In genomic region chr10:117862014-117862580, GRCm38 (mm10) we compare ENCODE assay signal across 13 mouse cellular contexts. TPM values are rescaled to one million over a fixed set of nuclear protein-coding genes. Genes with fewer than 3 reads are reported as not detected.
A peak's percentile ranks its signal among the peaks of the same experiment; 100 is the strongest.
DNase-seq lines count a peak whose midpoint lies in the region; ATAC-seq and TF ChIP-seq lines count a peak whose summit lies in the region.
"Had no signal": no experiment of that assay in that cellular context is flagged by ENCODE, and none has a peak within 500 bp of the region (broad histone marks: within the 10 kb centered on the region; RNA-seq: fewer than 3 reads in every experiment).

No protein-coding gene starts in this region.

- intact Hi-C loops in left cerebral cortex, postnatal 36 days (cut with DNase I), result no loop called here

- H3K27ac ChIP-seq in kidney, postnatal 0 days, result no peak overlapping the region
- H3K27ac ChIP-seq in intestine, embryonic 16.5 days (ENCODE audit: low read length), result no peak overlapping the region
- no peak overlapping the region for H3K27ac ChIP-seq in forebrain, postnatal 0 days (ENCODE audit: low read depth, low read length)
- H3K27ac ChIP-seq: liver, embryonic 14.5 days had no signal

- H3K4me2 ChIP-seq in kidney, postnatal 0 days (ENCODE audit: low read length), result no peak overlapping the region
- no peak overlapping the region for H3K4me2 ChIP-seq in intestine, embryonic 16.5 days (ENCODE audit: low read depth, low read length)
- no peak overlapping the region for H3K4me2 ChIP-seq in forebrain, postnatal 0 days (ENCODE audit: low read depth)

- TF ChIP-seq CTCF in kidney, postnatal 0 days (IDR thresholded peaks at IDR 0.05; ENCODE audit: low read depth), result no peak
- TF ChIP-seq CTCF in forebrain, postnatal 0 days (IDR thresholded peaks at IDR 0.05; ENCODE audit: low read depth), result no peak

- H3K36me3 ChIP-seq in kidney, postnatal 0 days (ENCODE audit: insufficient read depth, low read length), result no peaks in the 10 kb centered on the region
- no peaks in the 10 kb centered on the region for H3K36me3 ChIP-seq in intestine, embryonic 16.5 days (ENCODE audit: control insufficient read depth, insufficient read depth, low read length)
- no peaks in the 10 kb centered on the region for H3K36me3 ChIP-seq in forebrain, postnatal 0 days (ENCODE audit: insufficient read depth)

- no peaks in the 10 kb centered on the region for H3K4me1 ChIP-seq in kidney, postnatal 0 days (replicated peaks; ENCODE audit: insufficient read depth, low read length)
- no peaks in the 10 kb centered on the region for H3K4me1 ChIP-seq in intestine, embryonic 16.5 days (ENCODE audit: control insufficient read depth, insufficient read depth, low read length)
- no peaks in the 10 kb centered on the region for H3K4me1 ChIP-seq in forebrain, postnatal 0 days (ENCODE audit: insufficient read depth)

- WGBS in kidney, postnatal 0 days, result 69% methylated on average over 11 of the region's 11 CpGs
- 61% methylated on average over 11 of the region's 11 CpGs for WGBS in intestine, embryonic 16.5 days
- WGBS in forebrain, postnatal 0 days, result 79% methylated on average over 11 of the region's 11 CpGs

- peak; percentile 77 for ATAC-seq in kidney, postnatal 0 days (replicated peaks; ENCODE audit: low FRiP score, low read depth)
- ATAC-seq in intestine, embryonic 16.5 days, result peak; percentile 71
- no peak for ATAC-seq in forebrain, postnatal 0 days
- ATAC-seq: activated CD4-positive, CD25-positive, alpha-beta regulatory T cell, adult 4 months; forebrain, embryonic 16.5 days had no signal

- no peak overlapping the region for H3K4me3 ChIP-seq in kidney, postnatal 0 days (replicated peaks; ENCODE audit: low read depth, low read length)
- no peak overlapping the region for H3K4me3 ChIP-seq in intestine, embryonic 16.5 days (ENCODE audit: low read length)
- no peak overlapping the region for H3K4me3 ChIP-seq in forebrain, postnatal 0 days (ENCODE audit: low read depth, low read length)

- no peaks in the 10 kb centered on the region for H3K9me3 ChIP-seq in kidney, postnatal 0 days (replicated peaks; ENCODE audit: low read length)
- H3K9me3 ChIP-seq in intestine, embryonic 16.5 days (ENCODE audit: control insufficient read depth, low read length), result no peaks in the 10 kb centered on the region
- no peaks in the 10 kb centered on the region for H3K9me3 ChIP-seq in forebrain, postnatal 0 days (ENCODE audit: low read length)

- no peaks in the 10 kb centered on the region for H3K27me3 ChIP-seq in kidney, postnatal 0 days (ENCODE audit: insufficient read depth, low read length)
- H3K27me3 ChIP-seq in intestine, embryonic 16.5 days (replicated peaks; ENCODE audit: control insufficient read depth, insufficient read depth, low read length), result no peaks in the 10 kb centered on the region
- no peaks in the 10 kb centered on the region for H3K27me3 ChIP-seq in forebrain, postnatal 0 days (ENCODE audit: insufficient read depth, low read length)

- DNase-seq in kidney, postnatal 0 days (ENCODE audit: low spot score), result no peak
- no peak for DNase-seq in kidney, adult 11 months
- DNase-seq in ZHBTc4 (ENCODE audit: low read depth, low spot score), result peak; percentile 75
- DNase-seq in lung, postnatal 36 days, result peak; percentile 76
- DNase-seq in left cerebral cortex, postnatal 36 days (ENCODE audit: low spot score in 2 of 2), result no peak
- DNase-seq in forebrain, postnatal 0 days, result no peak
- DNase-seq: cerebellum, postnatal 36 days; heart, adult 11 months; thymus, postnatal 4 days had no signal

- H3K9ac ChIP-seq in kidney, postnatal 0 days (ENCODE audit: low read depth, low read length), result no peak overlapping the region
- no peak overlapping the region for H3K9ac ChIP-seq in intestine, embryonic 16.5 days (ENCODE audit: low read depth, low read length)
- no peak overlapping the region for H3K9ac ChIP-seq in forebrain, postnatal 0 days
- H3K9ac ChIP-seq: liver, embryonic 14.5 days had no signal

RNA-seq across cellular contexts. Expression of gene Rap1b, which starts 16.3 kb away (rescaled TPM):
- polyA plus RNA-seq in kidney, postnatal 0 days (2015; fragmentation: Nextera tagmentation; extraction: Ambion mirVana), result 174 TPM in 2 replicates
- 157 and 163 TPM in 2 replicates for polyA plus RNA-seq in intestine, embryonic 16.5 days (2015; fragmentation: Nextera tagmentation; extraction: Ambion mirVana)
- total RNA-seq in left cerebral cortex, postnatal 36 days (2021), result 10 to 100 TPM; 60.2 to 62.8 TPM
- total RNA-seq in forebrain, postnatal 0 days (2014; rRNA removed), result 65.2 and 66.3 TPM in 2 replicates
- 126 and 148 TPM in 2 replicates for polyA plus RNA-seq in forebrain, postnatal 0 days (2015; fragmentation: Nextera tagmentation; extraction: Ambion mirVana)

Comparison
In these comparisons a context has a peak if more than half of its experiments do, and no peak if none do; other contexts are left out.
1. DNase-seq: peak in ZHBTc4 (single experiment) and lung, postnatal 36 days (single experiment); none in kidney, postnatal 0 days (single experiment), kidney, adult 11 months (single experiment), left cerebral cortex, postnatal 36 days (0 of 2) and forebrain, postnatal 0 days (single experiment).